Mouse (Mus musculus): ENCODE results near the gene Sesn2. TPM values are rescaled to one million over a fixed set of nuclear protein-coding genes. Genes with fewer than 3 reads are reported as not detected.

The Sesn2 gene
- polyA plus RNA-seq, 1 experiment from 2014 or later, result 17.2 TPM

GRCm38 (mm10) chr4:132541413-132541812, 31.1 kb upstream of the Sesn2 start:
- Histone ChIP-seq H3K4me1 (replicated peaks; ENCODE audit: control insufficient read depth, insufficient read depth, low read length) (no peaks in the 10 kb centered on the region; the same call in 1 of the 2 replicates), H3K27ac (ENCODE audit: low read depth, low read length) (no peak overlapping the region), H3K4me2 (replicated peaks; ENCODE audit: low read depth) (no peak overlapping the region), H3K4me3 (ENCODE audit: low read depth, low read length) (no peak overlapping the region), H3K9ac (ENCODE audit: low read depth, low read length) (no peak overlapping the region), H3K27me3 (replicated peaks; ENCODE audit: control insufficient read depth, insufficient read depth, low read length) (no peaks in the 10 kb centered on the region), H3K9me3 (ENCODE audit: control insufficient read depth) (no peaks in the 10 kb centered on the region), H3K36me3 (ENCODE audit: control insufficient read depth, insufficient read depth) (peaks cover 67% of the 10 kb centered on the region)
- 83% methylated on average over 4 of the region's 4 CpGs for WGBS
- no peak for ATAC-seq
- no peak for TF ChIP-seq CTCF (IDR thresholded peaks at IDR 0.05; ENCODE audit: low read depth)

- Histone ChIP-seq H3K4me3 (ENCODE audit: low read depth, low read length) (no peak overlapping the region), H3K27ac (ENCODE audit: low read depth, low read length) (peak overlapping the region; percentile 7; the same call in 1 of the 2 replicates), H3K4me1 (replicated peaks; ENCODE audit: control insufficient read depth, insufficient read depth, low read length) (no peaks in the 10 kb centered on the region; the same call in 1 of the 2 replicates), H3K9ac (ENCODE audit: low read depth, low read length) (no peak overlapping the region), H3K36me3 (ENCODE audit: control insufficient read depth, insufficient read depth) (peaks cover 58% of the 10 kb centered on the region), H3K27me3 (replicated peaks; ENCODE audit: control insufficient read depth, insufficient read depth, low read length) (no peaks in the 10 kb centered on the region), H3K9me3 (ENCODE audit: control insufficient read depth) (no peaks in the 10 kb centered on the region), H3K4me2 (replicated peaks; ENCODE audit: low read depth) (no peak overlapping the region)
- ATAC-seq, result no peak
- 86% methylated on average over 5 of the region's 5 CpGs for WGBS
- TF ChIP-seq CTCF (IDR thresholded peaks at IDR 0.05; ENCODE audit: low read depth), result no peak
These were observed 29.2 kb upstream of the Sesn2 start for GRCm38 (mm10) chr4:132539481-132539880.

- peak within 1 kb of the TSS; percentile 79 for H3K4me2 ChIP-seq (replicated peaks; ENCODE audit: low read depth)
- ATAC-seq, result peak; percentile 65
- H3K9ac ChIP-seq (ENCODE audit: low read depth, low read length), result peak within 1 kb of the TSS; percentile 98
- peak within 1 kb of the TSS; percentile 100 for H3K4me3 ChIP-seq (ENCODE audit: low read depth, low read length)
- TF ChIP-seq CTCF (IDR thresholded peaks at IDR 0.05; ENCODE audit: low read depth), result no peak
- H3K4me1 ChIP-seq (replicated peaks; ENCODE audit: control insufficient read depth, insufficient read depth, low read length), result peaks cover 4% of the 10 kb centered on the region
- peaks cover 26% of the 10 kb centered on the region; the same call in 1 of the 2 replicates for H3K36me3 ChIP-seq (ENCODE audit: control insufficient read depth, insufficient read depth)
- no peaks in the 10 kb centered on the region for H3K9me3 ChIP-seq (ENCODE audit: control insufficient read depth)
- H3K27ac ChIP-seq (ENCODE audit: low read depth, low read length), result peak within 1 kb of the TSS; percentile 92
- WGBS, result under 1% methylated on average over 60 of the region's 60 CpGs
- H3K27me3 ChIP-seq (replicated peaks; ENCODE audit: control insufficient read depth, insufficient read depth, low read length), result no peaks in the 10 kb centered on the region
These were observed 25.3 kb upstream of the Sesn2 start, which contains the start of gene Dnajc8 for GRCm38 (mm10) chr4:132535406-132536121. Dnajc8 (plus strand) TSS chr4:132535550.

- Histone ChIP-seq H3K27me3 (replicated peaks; ENCODE audit: control insufficient read depth, insufficient read depth, low read length) (no peaks in the 10 kb centered on the region), H3K4me3 (ENCODE audit: low read depth, low read length) (peak within 1 kb of the TSS; percentile 49), H3K36me3 (ENCODE audit: control insufficient read depth, insufficient read depth) (0 out of 2 replicates have a peak, but pooled peaks cover 13% of the 10 kb centered on the region), H3K9me3 (ENCODE audit: control insufficient read depth) (no peaks in the 10 kb centered on the region), H3K4me2 (replicated peaks; ENCODE audit: low read depth) (peak within 1 kb of the TSS; percentile 63), H3K9ac (ENCODE audit: low read depth, low read length) (peak within 1 kb of the TSS; percentile 48), H3K27ac (ENCODE audit: low read depth, low read length) (peak within 1 kb of the TSS; percentile 87), H3K4me1 (replicated peaks; ENCODE audit: control insufficient read depth, insufficient read depth, low read length) (peaks cover 4% of the 10 kb centered on the region)
- TF ChIP-seq CTCF (IDR thresholded peaks at IDR 0.05; ENCODE audit: low read depth), result peak; percentile 35
- WGBS, result under 1% methylated on average over 63 of the region's 63 CpGs
- peak; percentile 86 for ATAC-seq
These were observed 22.9 kb upstream of the Sesn2 start, which contains the start of gene Atpif1 for GRCm38 (mm10) chr4:132532981-132533916. Atpif1 (minus strand) TSS chr4:132533659.

GRCm38 (mm10) chr4:132532496-132532895, 22.2 kb upstream of the Sesn2 start:
- Histone ChIP-seq H3K27ac (ENCODE audit: low read depth, low read length) (peak overlapping the region; percentile 87), H3K4me2 (replicated peaks; ENCODE audit: low read depth) (peak overlapping the region; percentile 63), H3K4me1 (replicated peaks; ENCODE audit: control insufficient read depth, insufficient read depth, low read length) (peaks cover 4% of the 10 kb centered on the region), H3K4me3 (ENCODE audit: low read depth, low read length) (peak overlapping the region; percentile 49), H3K27me3 (replicated peaks; ENCODE audit: control insufficient read depth, insufficient read depth, low read length) (no peaks in the 10 kb centered on the region), H3K9ac (ENCODE audit: low read depth, low read length) (peak overlapping the region; percentile 48), H3K36me3 (ENCODE audit: control insufficient read depth, insufficient read depth) (0 out of 2 replicates have a peak, but pooled peaks cover 7% of the 10 kb centered on the region), H3K9me3 (ENCODE audit: control insufficient read depth) (no peaks in the 10 kb centered on the region)
- WGBS, result 2% methylated on average over 5 of the region's 5 CpGs
- TF ChIP-seq CTCF (IDR thresholded peaks at IDR 0.05; ENCODE audit: low read depth), result no peak
- no peak for ATAC-seq

Measured in intestine, postnatal 0 days (tissue).